Mouse (Mus musculus) lung, postnatal 10 days (tissue): ENCODE data around the gene Ccdc9.

Experiments used
- DNase-seq: peaks from one replicate; pipeline ENCODE4 v3.0.0; 2021

Ccdc9 gene

GRCm38 (mm10) chr7:16286026-16286961 is at the start of gene Ccdc9:
Gene Ccdc9 (minus strand): TSS chr7:16286795.
- peak; percentile 100 for DNase-seq

- no peak for DNase-seq
Measured at GRCm38 (mm10) chr7:16329146-16329545, 42.6 kb upstream of the Ccdc9 start.

GRCm38 (mm10) chr7:16326607-16326971 is 40.0 kb upstream of the Ccdc9 start:
- no peak for DNase-seq

GRCm38 (mm10) chr7:16325920-16326606 is 39.5 kb upstream of the Ccdc9 start:
- DNase-seq: peak; percentile 83

GRCm38 (mm10) chr7:16324661-16325060 is 38.1 kb upstream of the Ccdc9 start:
- peak; percentile 18 for DNase-seq

- no peak for DNase-seq
Measured at GRCm38 (mm10) chr7:16320479-16320878, 33.9 kb upstream of the Ccdc9 start.

- DNase-seq: no peak
Measured at GRCm38 (mm10) chr7:16319216-16319615, 32.6 kb upstream of the Ccdc9 start.

GRCm38 (mm10) chr7:16317094-16317493 is 30.5 kb upstream of the Ccdc9 start:
- DNase-seq: no peak

- DNase-seq: peak; percentile 66
Measured at GRCm38 (mm10) chr7:16315222-16315759, 28.7 kb upstream of the Ccdc9 start.

- DNase-seq: no peak
Measured at GRCm38 (mm10) chr7:16314221-16314775, 27.7 kb upstream of the Ccdc9 start.

GRCm38 (mm10) chr7:16313481-16314220 is 27.1 kb upstream of the Ccdc9 start:
- peak; percentile 92 for DNase-seq

- peak; percentile 96 for DNase-seq
Measured at GRCm38 (mm10) chr7:16312672-16313311, 26.2 kb upstream of the Ccdc9 start.

GRCm38 (mm10) chr7:16312011-16312671 is 25.5 kb upstream of the Ccdc9 start:
- DNase-seq: peak; percentile 72

- peak; percentile 66 for DNase-seq
Measured at GRCm38 (mm10) chr7:16311453-16312004, 24.9 kb upstream of the Ccdc9 start.

GRCm38 (mm10) chr7:16310521-16311452 is 24.2 kb upstream of the Ccdc9 start:
- peak; percentile 57 for DNase-seq

- DNase-seq: peak; percentile 90
Measured at GRCm38 (mm10) chr7:16310020-16310520, 23.5 kb upstream of the Ccdc9 start.

- DNase-seq: peak; percentile 93
Measured at GRCm38 (mm10) chr7:16309318-16310019, 22.9 kb upstream of the Ccdc9 start.

- DNase-seq: peak; percentile 23
Measured at GRCm38 (mm10) chr7:16308555-16309317, 22.1 kb upstream of the Ccdc9 start.
